Mouse (Mus musculus) lung, embryonic 15.5 days (tissue): ENCODE results near the gene Esrrg. TPM values are rescaled to one million over a fixed set of nuclear protein-coding genes. Genes with fewer than 3 reads are reported as not detected.
A peak's percentile ranks its signal among the peaks of the same experiment; 100 is the strongest.

Experiments
- ATAC-seq: fragments of 200-750 bp; cut with Nextera tagmentation; 2 replicates; pipeline ENCODE4 v1.8.0; 2017; ENCODE audit warnings: moderate number of reproducible peaks, borderline replicate concordance; ENCODE audit not compliant: low FRiP score, low TSS enrichment; ENCODE audit errors: extremely low read depth
- H3K27ac ChIP-seq: fragments of 300-500 bp; sonication (generic); 2 replicates; pipeline ENCODE4 v1.5.1; 2015; ENCODE audit warnings: moderate library complexity, mild to moderate bottlenecking, inconsistent platforms
- H3K27me3 ChIP-seq: fragments of 300-500 bp; sonication (generic); 2 replicates; pipeline ENCODE4 v1.6.1; 2015; ENCODE audit warnings: inconsistent platforms
- H3K36me3 ChIP-seq: fragments of 300-500 bp; sonication (generic); 2 replicates; pipeline ENCODE4 v1.6.1; 2015; ENCODE audit warnings: inconsistent platforms
- H3K4me1 ChIP-seq: fragments of 300-500 bp; sonication (generic); 2 replicates; pipeline ENCODE4 v1.6.1; 2015; ENCODE audit warnings: inconsistent platforms
- H3K4me2 ChIP-seq: fragments of 300-500 bp; sonication (generic); 2 replicates; pipeline ENCODE4 v1.6.1; 2015; ENCODE audit warnings: inconsistent platforms, mild to moderate bottlenecking, moderate library complexity
- H3K4me3 ChIP-seq: fragments of 300-500 bp; sonication (generic); 2 replicates; pipeline ENCODE4 v1.5.1; 2015; ENCODE audit warnings: mild to moderate bottlenecking, inconsistent platforms
- H3K9ac ChIP-seq: fragments of 300-500 bp; sonication (generic); 2 replicates; pipeline ENCODE4 v1.6.1; 2015; ENCODE audit warnings: inconsistent platforms
- H3K9me3 ChIP-seq: fragments of 300-500 bp; sonication (generic); 2 replicates; pipeline ENCODE4 v1.6.1; 2016; ENCODE audit warnings: inconsistent platforms
- WGBS: fragments of 180-500 bp; shearing (Covaris S2); methylation state at CpG from one replicate; pipeline ENCODE4 v1.1.7; 2015; 5-methylcytosine and 5-hydroxymethylcytosine counted together
- polyA plus RNA-seq: library from polyadenylated mRNA; unstranded; fragments of >200 nt; fragmentation: Nextera tagmentation; extraction: Ambion mirVana; gene quantifications from 2 replicates; pipeline ENCODE4 v1.2.1, GENCODE M21; 2015

The Esrrg gene
- polyA plus RNA-seq, 1 experiment from 2014 or later, result 2.1 TPM

GRCm38 (mm10) chr1:187787055-187788016 lies 178.7 kb downstream of the Esrrg start:
- Histone ChIP-seq H3K27ac (no peak overlapping the region), H3K4me2 (no peak overlapping the region), H3K9me3 (no peaks in the 10 kb centered on the region), H3K4me1 (no peaks in the 10 kb centered on the region), H3K4me3 (no peak overlapping the region), H3K9ac (no peak overlapping the region), H3K36me3 (no peaks in the 10 kb centered on the region), H3K27me3 (no peaks in the 10 kb centered on the region)
- no peak for ATAC-seq
- 44% methylated on average over 7 of the region's 7 CpGs for WGBS

- Histone ChIP-seq H3K27me3 (no peaks in the 10 kb centered on the region), H3K27ac (peak overlapping the region; percentile 31; the same call in 1 of the 2 replicates), H3K9me3 (no peaks in the 10 kb centered on the region), H3K4me1 (peaks cover 21% of the 10 kb centered on the region), H3K9ac (no peak overlapping the region), H3K4me3 (no peak overlapping the region), H3K4me2 (no peak overlapping the region), H3K36me3 (no peaks in the 10 kb centered on the region)
- 59% methylated on average over 5 of the region's 5 CpGs for WGBS
- ATAC-seq, result 0 out of 2 replicates have a peak, but pooled peaks have one; percentile 27
These were observed 185.8 kb downstream of the Esrrg start for GRCm38 (mm10) chr1:187794240-187794930.

- Histone ChIP-seq H3K4me3 (no peak overlapping the region), H3K9ac (no peak overlapping the region), H3K27me3 (no peaks in the 10 kb centered on the region), H3K36me3 (no peaks in the 10 kb centered on the region), H3K4me1 (peaks cover 24% of the 10 kb centered on the region), H3K4me2 (no peak overlapping the region), H3K9me3 (no peaks in the 10 kb centered on the region), H3K27ac (no peak overlapping the region)
- ATAC-seq, result no peak
- whole genome bisulfite sequencing, result 20% methylated on average over 3 of the region's 3 CpGs
These were observed 187.0 kb downstream of the Esrrg start for GRCm38 (mm10) chr1:187795551-187795950.

- Histone ChIP-seq H3K9ac (no peak overlapping the region), H3K4me1 (peaks cover 23% of the 10 kb centered on the region), H3K4me2 (no peak overlapping the region), H3K27ac (no peak overlapping the region), H3K27me3 (no peaks in the 10 kb centered on the region), H3K4me3 (no peak overlapping the region), H3K9me3 (no peaks in the 10 kb centered on the region), H3K36me3 (no peaks in the 10 kb centered on the region)
- peak; percentile 75 for ATAC-seq
- WGBS, result 25% methylated on average over 7 of the region's 7 CpGs
These were observed 190.7 kb downstream of the Esrrg start for GRCm38 (mm10) chr1:187799300-187799699.

GRCm38 (mm10) chr1:187800761-187801160 lies 192.2 kb downstream of the Esrrg start:
- no peak for ATAC-seq
- no peaks in the 10 kb centered on the region for H3K36me3 ChIP-seq
- H3K4me1 ChIP-seq, result peaks cover 15% of the 10 kb centered on the region
- no peak overlapping the region for H3K4me2 ChIP-seq
- no peak overlapping the region for H3K27ac ChIP-seq
- no peak overlapping the region for H3K9ac ChIP-seq
- H3K9me3 ChIP-seq, result no peaks in the 10 kb centered on the region
- WGBS, result 65% methylated on average over 10 of the region's 10 CpGs
- no peak overlapping the region for H3K4me3 ChIP-seq
- no peaks in the 10 kb centered on the region for H3K27me3 ChIP-seq

GRCm38 (mm10) chr1:187803566-187803965 lies 195.0 kb downstream of the Esrrg start:
- Histone ChIP-seq H3K4me3 (no peak overlapping the region), H3K36me3 (no peaks in the 10 kb centered on the region), H3K27me3 (no peaks in the 10 kb centered on the region), H3K4me2 (no peak overlapping the region), H3K9me3 (no peaks in the 10 kb centered on the region), H3K27ac (no peak overlapping the region), H3K4me1 (0 out of 2 replicates have a peak, but pooled peaks cover 8% of the 10 kb centered on the region), H3K9ac (no peak overlapping the region)
- no peak for ATAC-seq
- WGBS, result 50% methylated on average over 5 of the region's 5 CpGs

GRCm38 (mm10) chr1:187803997-187804396 lies 195.4 kb downstream of the Esrrg start:
- Histone ChIP-seq H3K9ac (no peak overlapping the region), H3K4me3 (no peak overlapping the region), H3K27ac (no peak overlapping the region), H3K4me2 (no peak overlapping the region), H3K4me1 (0 out of 2 replicates have a peak, but pooled peaks cover 8% of the 10 kb centered on the region), H3K9me3 (no peaks in the 10 kb centered on the region), H3K27me3 (no peaks in the 10 kb centered on the region), H3K36me3 (no peaks in the 10 kb centered on the region)
- no peak for ATAC-seq
- 14% methylated on average over 5 of the region's 5 CpGs for WGBS

- no peak overlapping the region for H3K9ac ChIP-seq
- no peak overlapping the region for H3K27ac ChIP-seq
- H3K4me2 ChIP-seq, result no peak overlapping the region
- no peak for ATAC-seq
- H3K9me3 ChIP-seq, result no peaks in the 10 kb centered on the region
- H3K4me3 ChIP-seq, result no peak overlapping the region
- no peaks in the 10 kb centered on the region for H3K36me3 ChIP-seq
- 73% methylated on average over 6 of the region's 6 CpGs for WGBS
- 0 out of 2 replicates have a peak, but pooled peaks cover 3% of the 10 kb centered on the region for H3K4me1 ChIP-seq
- H3K27me3 ChIP-seq, result no peaks in the 10 kb centered on the region
These were observed 196.4 kb downstream of the Esrrg start for GRCm38 (mm10) chr1:187805001-187805400.

- Histone ChIP-seq H3K9ac (no peak overlapping the region), H3K27me3 (no peaks in the 10 kb centered on the region), H3K27ac (no peak overlapping the region), H3K4me1 (0 out of 2 replicates have a peak, but pooled peaks cover 3% of the 10 kb centered on the region), H3K4me3 (no peak overlapping the region), H3K9me3 (no peaks in the 10 kb centered on the region), H3K36me3 (no peaks in the 10 kb centered on the region), H3K4me2 (no peak overlapping the region)
- no peak for ATAC-seq
- WGBS, result 57% methylated on average over 12 of the region's 12 CpGs
These were observed 199.1 kb downstream of the Esrrg start for GRCm38 (mm10) chr1:187807477-187808390.

GRCm38 (mm10) chr1:187808391-187808922 lies 199.9 kb downstream of the Esrrg start:
- H3K27ac ChIP-seq, result no peak overlapping the region
- no peak overlapping the region for H3K9ac ChIP-seq
- 0 out of 2 replicates have a peak, but pooled peaks cover 3% of the 10 kb centered on the region for H3K4me1 ChIP-seq
- H3K9me3 ChIP-seq, result no peaks in the 10 kb centered on the region
- ATAC-seq, result no peak
- 86% methylated on average over 5 of the region's 5 CpGs for WGBS
- H3K36me3 ChIP-seq, result no peaks in the 10 kb centered on the region
- no peak overlapping the region for H3K4me2 ChIP-seq
- H3K27me3 ChIP-seq, result no peaks in the 10 kb centered on the region
- no peak overlapping the region for H3K4me3 ChIP-seq

- H3K36me3 ChIP-seq, result no peaks in the 10 kb centered on the region
- H3K9ac ChIP-seq, result no peak overlapping the region
- ATAC-seq, result no peak
- H3K4me3 ChIP-seq, result no peak overlapping the region
- H3K27ac ChIP-seq, result no peak overlapping the region
- WGBS, result 84% methylated on average over 3 of the region's 3 CpGs
- H3K4me1 ChIP-seq, result no peaks in the 10 kb centered on the region
- H3K9me3 ChIP-seq, result no peaks in the 10 kb centered on the region
- H3K27me3 ChIP-seq, result no peaks in the 10 kb centered on the region
- H3K4me2 ChIP-seq, result no peak overlapping the region
These were observed 201.0 kb downstream of the Esrrg start for GRCm38 (mm10) chr1:187809546-187809945.
